Mouse (Mus musculus): ENCODE measurements around the gene Gm16867. TPM values are rescaled to one million over a fixed set of nuclear protein-coding genes. Genes with fewer than 3 reads are reported as not detected.
A peak's percentile ranks its signal among the peaks of the same experiment; 100 is the strongest.
"Not testable (repeated sequence)": the region's sequence is repeated elsewhere in the genome, so short reads cannot be mapped to it uniquely, and the experiment has no call there.

Gene Gm16867
- polyA plus RNA-seq (2017; shearing (Covaris generic)): not detected

DNA sequence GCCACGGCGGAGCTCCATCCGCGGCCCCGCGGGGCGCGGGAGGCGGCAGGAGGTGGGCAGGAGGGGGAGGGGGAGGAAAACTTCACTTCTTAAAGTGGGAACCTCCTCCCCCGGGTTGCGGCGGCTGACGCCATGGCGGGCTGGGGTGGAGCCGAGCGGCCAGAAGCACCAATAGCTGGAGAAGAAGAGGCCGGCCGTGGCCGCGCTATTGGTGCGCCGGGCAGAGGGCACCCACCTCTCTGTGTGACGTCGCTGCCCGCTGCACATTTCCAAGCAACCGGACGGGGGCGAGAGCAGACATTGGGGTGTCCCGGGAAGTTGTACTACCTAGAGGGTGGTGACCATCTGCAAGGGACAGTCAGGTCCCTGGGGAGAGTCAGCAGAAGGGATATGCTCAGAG, at the start of gene Gm16867:
TSS of gene Gm16867 (minus strand) at position 189 of the 400 bp plus-strand sequence.
- ATAC-seq: peak; percentile 92

- ATAC-seq: not testable (repeated sequence)
Observed at GRCm38 (mm10) chr14:69547310-69547709, 44.1 kb upstream of the Gm16867 start.

DNA sequence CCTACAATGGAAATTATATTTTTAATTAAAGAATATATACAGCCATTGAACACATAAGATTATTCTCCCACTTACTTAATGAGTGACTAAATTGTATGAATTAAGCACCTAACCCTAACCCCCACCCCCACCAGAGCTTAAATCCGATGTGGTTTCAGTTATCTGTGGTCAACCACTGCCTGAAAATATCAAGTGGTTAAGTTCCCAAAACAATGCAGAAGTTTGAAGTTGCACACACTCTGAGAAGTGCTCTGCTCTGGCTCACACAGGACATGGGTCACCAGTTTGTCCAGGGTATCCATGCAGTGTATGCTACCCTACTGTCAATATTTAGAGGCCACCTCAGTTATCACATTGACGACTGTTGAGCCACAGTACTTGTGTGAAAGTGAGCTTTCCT, 41.9 kb upstream of the Gm16867 start:
- ATAC-seq: not testable (repeated sequence)

- peak; percentile 52 for ATAC-seq
Observed at GRCm38 (mm10) chr14:69544033-69544432, 40.9 kb upstream of the Gm16867 start.

DNA sequence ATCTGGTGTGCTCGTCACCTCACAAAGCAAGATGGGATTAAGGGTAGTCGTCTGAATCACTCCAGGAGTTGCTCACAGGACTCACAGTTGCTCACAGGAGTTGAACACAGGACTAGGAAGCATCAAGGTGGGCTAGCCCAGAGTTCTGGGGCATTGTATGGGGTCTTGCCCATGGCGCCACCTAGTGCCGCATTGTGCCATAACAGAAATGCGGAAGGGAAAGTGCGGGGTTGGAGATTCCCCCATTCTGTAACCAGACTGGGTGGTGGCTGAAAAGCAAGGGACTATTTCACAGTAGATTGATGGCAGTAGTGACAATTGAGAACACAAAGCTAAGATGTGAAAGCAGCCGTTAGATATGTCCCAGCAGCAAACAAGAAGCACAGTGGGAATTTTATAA, 39.5 kb upstream of the Gm16867 start:
- ATAC-seq: not testable (repeated sequence)

GRCm38 (mm10) chr14:69540113-69540512, 37.0 kb upstream of the Gm16867 start:
- ATAC-seq: not testable (repeated sequence)

- ATAC-seq: not testable (repeated sequence)
Observed at GRCm38 (mm10) chr14:69536539-69536938, 33.4 kb upstream of the Gm16867 start.

DNA sequence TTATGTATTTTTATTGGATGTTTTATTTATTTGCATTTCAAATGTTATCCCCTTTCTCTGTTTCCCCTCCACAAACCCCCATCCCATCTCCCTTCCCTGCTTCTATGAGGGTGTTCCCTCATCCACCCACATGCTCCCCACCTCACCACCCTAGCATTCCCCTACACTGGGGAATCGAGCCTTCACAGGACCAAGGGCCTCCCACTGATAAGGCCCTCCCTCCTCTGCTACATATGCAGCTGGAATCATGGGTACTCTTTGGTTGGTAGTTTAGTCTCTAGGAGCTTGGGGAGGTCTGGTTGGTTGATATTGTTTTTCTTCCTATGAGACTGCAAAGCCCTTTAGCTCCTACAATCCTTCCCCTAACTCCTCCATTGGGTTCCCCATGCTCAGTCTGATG, 23.0 kb upstream of the Gm16867 start:
- not testable (repeated sequence) for ATAC-seq

DNA sequence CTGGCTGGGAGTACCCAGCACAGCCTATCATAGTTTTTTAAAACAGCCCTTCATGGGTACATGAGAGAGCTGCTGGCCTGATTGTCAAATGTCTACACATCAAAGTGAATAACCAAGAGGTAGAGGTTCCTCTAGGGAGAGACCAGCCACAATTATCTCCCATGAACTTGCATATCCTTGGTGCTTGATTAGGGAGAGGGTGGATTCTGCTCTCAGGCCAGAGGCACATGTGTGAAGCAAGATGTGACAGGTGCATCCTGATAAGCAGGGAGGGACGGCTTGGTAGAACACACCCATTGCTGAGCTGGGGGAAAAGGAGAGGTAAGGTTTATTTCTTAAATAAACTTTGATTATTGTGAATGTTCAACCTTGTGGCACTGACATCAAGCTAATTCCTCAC, 19.8 kb upstream of the Gm16867 start:
- not testable (repeated sequence) for ATAC-seq

DNA sequence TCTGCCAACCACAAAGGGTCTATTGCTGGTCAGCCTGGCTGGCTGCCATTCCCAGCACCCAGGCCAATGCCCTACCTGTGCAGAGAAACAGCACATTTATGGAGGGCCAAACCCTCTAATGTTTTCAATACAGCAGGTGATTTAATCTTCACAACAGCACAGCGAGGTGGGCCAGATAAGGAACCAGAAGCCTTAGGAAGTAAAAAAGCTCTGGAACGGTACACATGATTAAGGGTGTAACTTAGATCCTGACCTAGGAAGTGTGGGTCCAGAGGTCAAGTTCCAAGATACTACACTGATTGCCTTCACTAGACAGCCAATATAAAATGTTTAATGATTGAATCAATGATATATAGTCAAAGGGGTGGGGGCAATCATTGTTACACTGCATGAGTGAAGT, 17.6 kb upstream of the Gm16867 start:
- not testable (repeated sequence) for ATAC-seq

DNA sequence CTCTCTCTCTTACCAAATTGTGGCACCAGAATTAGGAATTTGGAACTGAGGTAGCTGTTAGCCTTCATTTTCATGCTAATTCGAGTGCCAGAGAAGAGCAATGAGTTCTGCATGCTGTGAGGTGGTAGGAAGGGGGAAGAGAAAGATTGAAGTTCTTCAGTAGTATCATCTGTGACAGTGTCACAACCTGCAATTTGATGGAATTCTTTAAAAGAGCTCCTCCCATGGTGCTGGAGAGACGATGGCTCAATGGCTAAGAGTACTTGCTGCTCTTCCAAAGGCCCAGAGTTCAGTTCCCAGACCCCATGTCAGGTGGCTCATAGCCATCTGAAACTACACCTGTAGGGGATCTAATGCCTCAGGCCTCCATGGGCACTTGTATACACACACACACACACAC, 9.3 kb upstream of the Gm16867 start, which contains the start of gene Gm27179:
TSS of gene Gm27179 (minus strand) at position 101 of the 400 bp plus-strand sequence.
- ATAC-seq: not testable (repeated sequence)

DNA sequence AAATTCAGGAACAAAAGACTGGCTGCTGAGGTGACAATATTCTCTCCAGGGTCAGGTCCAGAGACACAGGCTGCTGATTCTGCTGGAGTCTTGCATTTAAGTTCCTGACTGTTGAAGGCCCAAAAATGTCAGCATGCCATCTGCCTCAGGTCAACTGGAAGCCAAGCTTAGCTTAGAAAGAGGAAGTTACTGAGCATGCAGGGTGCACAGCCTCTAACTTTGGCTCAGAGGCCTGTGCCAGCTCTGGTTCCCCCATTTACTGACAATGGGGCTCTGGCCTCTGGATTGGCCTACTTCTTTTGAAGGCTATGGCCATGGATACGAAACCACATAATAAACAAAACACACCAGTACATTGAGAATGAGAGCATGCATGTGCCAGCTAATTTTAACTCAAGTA, 3.8 kb upstream of the Gm16867 start:
- not testable (repeated sequence) for ATAC-seq

GRCm38 (mm10) chr14:69502440-69503150, 567 bp downstream of the Gm16867 start:
- peak; percentile 55 for ATAC-seq

DNA sequence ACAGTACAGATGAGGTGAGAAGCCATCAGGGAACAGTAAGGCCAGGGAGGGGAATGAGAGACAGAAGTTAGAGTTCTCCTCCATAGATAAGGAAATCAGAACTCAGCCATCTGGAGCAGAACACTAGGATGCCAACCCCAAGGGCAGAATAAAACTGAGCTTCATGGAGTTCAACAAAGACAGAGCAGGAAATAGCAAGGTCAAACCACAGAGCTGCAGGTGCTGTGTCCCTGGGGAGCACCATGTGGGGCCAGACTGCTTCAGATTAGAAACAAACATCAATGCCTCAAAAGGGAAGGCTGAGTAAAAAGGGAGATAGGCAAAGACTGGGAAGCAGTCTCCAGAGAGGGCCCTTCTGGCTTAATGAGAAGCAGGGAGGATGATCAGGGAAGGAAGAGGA, 6.9 kb downstream of the Gm16867 start:
- not testable (repeated sequence) for ATAC-seq

GRCm38 (mm10) chr14:69494946-69495345, 8.2 kb downstream of the Gm16867 start:
- ATAC-seq: not testable (repeated sequence)

- not testable (repeated sequence) for ATAC-seq
Observed at GRCm38 (mm10) chr14:69494522-69494921, 8.6 kb downstream of the Gm16867 start.

- not testable (repeated sequence) for ATAC-seq
Observed at GRCm38 (mm10) chr14:69488001-69488400, 15.2 kb downstream of the Gm16867 start.

GRCm38 (mm10) chr14:69485466-69486135, 17.6 kb downstream of the Gm16867 start:
- not testable (repeated sequence) for ATAC-seq

GRCm38 (mm10) chr14:69473941-69474646, 29.1 kb downstream of the Gm16867 start:
- ATAC-seq: not testable (repeated sequence)

- ATAC-seq: not testable (repeated sequence)
Observed at GRCm38 (mm10) chr14:69473322-69473721, 29.8 kb downstream of the Gm16867 start.

DNA sequence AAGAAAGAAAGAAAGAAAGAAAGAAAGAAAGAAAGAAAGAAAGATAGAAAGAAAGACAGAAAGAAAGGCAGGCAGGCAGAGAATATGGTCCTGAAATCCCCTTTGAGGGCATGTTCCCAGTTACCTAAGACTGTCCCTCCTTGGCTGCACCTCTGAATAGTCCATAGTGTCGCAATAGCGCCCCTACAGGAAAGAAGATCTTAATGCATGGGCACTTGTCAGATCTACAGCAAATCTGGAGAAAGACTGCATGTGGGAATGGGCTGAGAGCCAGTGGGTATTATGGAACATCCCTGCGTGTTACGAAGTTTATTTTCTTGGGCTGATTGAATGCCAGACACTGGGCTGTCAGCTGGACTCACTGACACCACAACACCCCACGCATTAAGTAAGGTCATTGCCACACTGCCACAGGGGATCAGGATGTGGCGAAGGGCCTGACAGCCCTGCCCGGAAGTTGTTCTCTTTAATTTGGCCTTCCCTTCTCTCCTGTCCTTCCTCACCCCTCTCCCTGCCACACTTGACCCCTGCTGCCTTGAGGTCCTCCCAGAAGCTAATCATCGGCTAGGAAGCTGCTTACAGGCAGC, 32.9 kb downstream of the Gm16867 start:
- ATAC-seq: not testable (repeated sequence)

DNA sequence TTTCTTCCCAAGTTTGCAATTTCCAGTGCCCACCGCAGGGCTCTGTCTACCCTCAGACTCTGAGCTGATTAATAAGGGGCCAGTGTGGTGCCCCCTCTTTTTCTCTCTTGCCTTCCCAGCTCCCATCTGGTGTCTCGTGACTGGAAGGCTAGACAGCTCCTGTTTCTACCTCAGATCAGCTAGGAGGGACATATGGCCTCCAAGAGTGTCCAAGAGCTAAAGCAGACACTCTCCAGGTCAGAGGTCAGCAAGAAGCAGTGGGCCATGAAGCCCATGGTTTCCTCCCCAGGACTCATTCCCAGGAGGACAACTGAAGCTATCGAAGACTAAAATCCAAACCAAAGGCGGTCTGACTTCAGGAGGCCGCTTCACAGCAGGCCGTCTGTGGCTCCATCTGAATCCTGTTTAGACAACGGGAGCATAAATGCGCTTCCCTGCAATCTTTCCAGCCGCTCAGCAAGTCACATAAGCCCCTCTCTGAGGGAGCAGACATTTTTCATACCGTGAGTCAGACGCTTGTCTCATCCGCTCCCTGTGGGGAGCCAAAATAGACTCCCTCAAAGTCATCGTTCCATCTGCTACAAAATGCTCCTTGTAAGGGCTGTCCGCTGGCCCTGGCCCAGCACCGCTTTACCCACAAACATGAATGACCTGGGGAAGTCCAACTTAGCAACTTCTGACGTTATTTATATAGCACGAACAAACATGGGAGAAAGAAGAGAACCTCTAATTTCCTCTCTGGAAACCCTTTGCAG, 35.4 kb downstream of the Gm16867 start:
- not testable (repeated sequence) for ATAC-seq
